Mouse (Mus musculus) inflammation-experienced regulatory T-cells (primary cell): ENCODE measurements around the gene Tkt. TPM values are rescaled to one million over a fixed set of nuclear protein-coding genes. Genes with fewer than 3 reads are reported as not detected.

Experiments used
- polyA plus RNA-seq, 2 experiments: library from polyadenylated mRNA; unstranded; fragments of 100-300 nt; shearing (Covaris generic); gene quantifications; one replicate each; pipeline ENCODE4 v1.2.1; 2017

Gene Tkt
- polyA plus RNA-seq = 100 to 1,000 TPM; 183 to 196 TPM

GRCm38 (mm10) chr14:30548131-30548720 lies at the start of gene Tkt:
Gene Tkt, plus strand, starts transcription at chr14:30548359.

Other genes with a start within 250 kb of the Tkt start
- 10 to 100 TPM; 50.7 to 51.3 TPM for gene Dcp1a, start 68.8 kb upstream of the Tkt start, polyA plus RNA-seq
- gene Cacna1d, start 56.9 kb upstream of the Tkt start, polyA plus RNA-seq = 1 to 10 TPM; 1.4 to 4.3 TPM
- gene Prkcd, start 77.9 kb downstream of the Tkt start, polyA plus RNA-seq = 100 to 1,000 TPM in 1 of 2 experiments, 10 to 100 TPM in 1; 97.7 to 104 TPM
- gene Rft1, start 106.0 kb downstream of the Tkt start, polyA plus RNA-seq = 10 to 100 TPM in 1 of 2 experiments, 1 to 10 TPM in 1; 9.9 to 15.6 TPM
- 10 to 100 TPM; 15.1 to 15.3 TPM for gene Sfmbt1, start 166.5 kb downstream of the Tkt start, polyA plus RNA-seq